Mouse (Mus musculus) limb, embryonic 15.5 days (tissue): ENCODE data around the gene Nudc. TPM values are rescaled to one million over a fixed set of nuclear protein-coding genes. Genes with fewer than 3 reads are reported as not detected.

ENCODE experiments used
- ATAC-seq: fragments of 200-750 bp; cut with Nextera tagmentation; 2 replicates; pipeline ENCODE4 v1.8.0; 2017; ENCODE audit warnings: low read depth, moderate TSS enrichment; ENCODE audit not compliant: insufficient number of reproducible peaks, low FRiP score, low TSS enrichment
- H3K27ac ChIP-seq: fragments of 300-500 bp; sonication (generic); 2 replicates; pipeline ENCODE4 v1.5.1; 2015; ENCODE audit warnings: moderate library complexity, mild to moderate bottlenecking, inconsistent platforms
- H3K27me3 ChIP-seq: fragments of 300-500 bp; sonication (generic); 2 replicates; pipeline ENCODE4 v1.6.1; 2015; ENCODE audit warnings: inconsistent platforms
- H3K36me3 ChIP-seq: fragments of 300-500 bp; sonication (generic); 2 replicates; pipeline ENCODE4 v1.6.1; 2015; ENCODE audit warnings: inconsistent platforms
- H3K4me1 ChIP-seq: fragments of 300-500 bp; sonication (generic); 2 replicates; pipeline ENCODE4 v1.6.1; 2015; ENCODE audit warnings: inconsistent platforms
- H3K4me2 ChIP-seq: fragments of 300-500 bp; sonication (generic); 2 replicates; pipeline ENCODE4 v1.6.1; 2015; ENCODE audit warnings: mild to moderate bottlenecking, inconsistent platforms
- H3K4me3 ChIP-seq: fragments of 300-500 bp; sonication (generic); 2 replicates; pipeline ENCODE4 v1.5.1; 2015; ENCODE audit warnings: mild to moderate bottlenecking, inconsistent platforms
- H3K9ac ChIP-seq: fragments of 300-500 bp; sonication (generic); 2 replicates; pipeline ENCODE4 v1.6.1; 2015; ENCODE audit warnings: inconsistent platforms
- H3K9me3 ChIP-seq: fragments of 300-500 bp; sonication (generic); 2 replicates; pipeline ENCODE4 v1.6.1; 2016; ENCODE audit warnings: inconsistent platforms
- WGBS: fragments of 180-500 bp; shearing (Covaris S2); methylation state at CpG from one replicate; pipeline ENCODE4 v1.1.7; 2015; 5-methylcytosine and 5-hydroxymethylcytosine counted together
- microRNA-seq: library from miRNA; unstranded; fragments of <30 nt; microRNA quantifications from one replicate; pipeline ENCODE4, GENCODE M21; 2016
- polyA plus RNA-seq: library from polyadenylated mRNA; unstranded; fragments of >200 nt; fragmentation: Nextera tagmentation; extraction: Ambion mirVana; gene quantifications from 2 replicates; pipeline ENCODE4 v1.2.1, GENCODE M21; 2015

Nudc gene
- polyA plus RNA-seq, 1 experiment from 2014 or later: 247 TPM

- Histone ChIP-seq H3K27ac (no peak overlapping the region), H3K9ac (no peak overlapping the region), H3K4me3 (no peak overlapping the region), H3K27me3 (peaks cover 11% of the 10 kb centered on the region), H3K4me1 (peaks cover 28% of the 10 kb centered on the region), H3K9me3 (no peaks in the 10 kb centered on the region), H3K36me3 (no peaks in the 10 kb centered on the region), H3K4me2 (no peak overlapping the region)
- WGBS: 89% methylated on average over 26 of the region's 26 CpGs
- no peak for ATAC-seq
Measured at GRCm38 (mm10) chr4:133486673-133487357, 59.0 kb downstream of the Nudc start.

- Histone ChIP-seq H3K36me3 (no peaks in the 10 kb centered on the region), H3K4me3 (no peak overlapping the region), H3K4me2 (no peak overlapping the region), H3K27me3 (peaks cover 21% of the 10 kb centered on the region), H3K4me1 (peaks cover 23% of the 10 kb centered on the region), H3K27ac (no peak overlapping the region), H3K9ac (no peak overlapping the region), H3K9me3 (no peaks in the 10 kb centered on the region)
- ATAC-seq: no peak
- 85% methylated on average over 28 of the region's 28 CpGs for WGBS
Measured at GRCm38 (mm10) chr4:133485691-133486425, 59.9 kb downstream of the Nudc start.

- H3K27ac ChIP-seq: 0 out of 2 replicates have a peak overlapping the region, but pooled peaks have one; percentile 1
- no peaks in the 10 kb centered on the region for H3K9me3 ChIP-seq
- H3K4me3 ChIP-seq: 0 out of 2 replicates have a peak overlapping the region, but pooled peaks have one; percentile 9
- H3K27me3 ChIP-seq: peaks cover 30% of the 10 kb centered on the region
- peak overlapping the region; percentile 36 for H3K4me2 ChIP-seq
- ATAC-seq: no peak
- H3K4me1 ChIP-seq: peaks cover 33% of the 10 kb centered on the region
- no peaks in the 10 kb centered on the region for H3K36me3 ChIP-seq
- 11% methylated on average over 22 of the region's 22 CpGs for WGBS
- no peak overlapping the region for H3K9ac ChIP-seq
Measured at GRCm38 (mm10) chr4:133484266-133485025, 61.4 kb downstream of the Nudc start.

Small RNA genes within 50 kb of the gene (microRNA-seq; reads per million reads assigned to microRNA genes)
- gene Gm23158: not detected

Other genes with a start within 250 kb of the Nudc start
- 13.9 TPM in 2 replicates for gene Wdtc1, start 192.5 kb downstream of the Nudc start, polyA plus RNA-seq
- 10.1 and 10.9 TPM in 2 replicates for gene Slc9a1, start 176.3 kb downstream of the Nudc start, polyA plus RNA-seq
- 11.8 and 12.6 TPM in 2 replicates for gene Tent5b, start 65.9 kb downstream of the Nudc start, polyA plus RNA-seq
- gene Trnp1, start 47.4 kb downstream of the Nudc start, polyA plus RNA-seq: 3.7 and 4.0 TPM in 2 replicates
- 22.7 and 22.9 TPM in 2 replicates for gene Kdf1, start 27.0 kb downstream of the Nudc start, polyA plus RNA-seq
- gene Nr0b2, start 7.4 kb upstream of the Nudc start, polyA plus RNA-seq: not detected in 2 replicates
- 5.8 and 7.3 TPM in 2 replicates for gene Gpatch3, start 28.7 kb upstream of the Nudc start, polyA plus RNA-seq
- gene Gpn2, start 38.4 kb upstream of the Nudc start, polyA plus RNA-seq: 15.7 and 17.2 TPM in 2 replicates
- gene Sfn, start 56.2 kb upstream of the Nudc start, polyA plus RNA-seq: 499 and 506 TPM in 2 replicates
- 2.9 and 3.6 TPM in 2 replicates for gene Zdhhc18, start 104.2 kb upstream of the Nudc start, polyA plus RNA-seq
- gene Pigv, start 126.7 kb upstream of the Nudc start, polyA plus RNA-seq: 14.6 and 15.3 TPM in 2 replicates
- gene Arid1a, start 210.8 kb upstream of the Nudc start, polyA plus RNA-seq: 21.7 and 24.2 TPM in 2 replicates